Mouse (Mus musculus) E14TG2a.4 (cell line): ENCODE data around the gene Rnf32.

Experiments used
- CTCF ChIP-seq: conservative IDR thresholded peaks from 2 replicates; pipeline ENCODE4 v1.5.1; 2014; ENCODE audit warnings: low read length
- NANOG ChIP-seq: IDR thresholded peaks from 2 replicates; pipeline ENCODE4 v1.6.1; 2014; ENCODE audit warnings: borderline replicate concordance, low read length, mixed read lengths
- POU5F1 ChIP-seq: IDR thresholded peaks from 2 replicates; pipeline ENCODE4 v1.6.1; 2014; ENCODE audit warnings: low read length, borderline replicate concordance

DNA sequence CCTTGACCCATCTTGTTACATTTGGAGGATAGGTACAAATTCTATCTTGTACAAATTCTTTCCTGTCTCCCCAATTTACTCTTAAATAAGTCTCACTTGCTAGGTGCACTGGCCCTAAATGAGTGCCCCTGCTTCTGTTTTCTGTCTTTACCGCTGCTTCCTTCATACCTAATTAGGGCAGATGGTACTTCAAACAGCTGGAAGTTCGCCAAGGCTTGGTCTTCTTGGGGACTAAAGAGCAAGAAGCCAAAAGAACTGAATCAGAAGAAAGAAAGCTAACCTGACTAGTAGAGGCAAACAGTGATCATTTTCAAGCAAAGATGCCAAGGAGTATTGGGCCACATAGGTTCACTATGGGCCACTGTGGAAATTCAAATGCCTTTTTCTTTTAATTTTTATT lies 77.6 kb downstream of the Rnf32 start:
- TF ChIP-seq CTCF: no peak
- TF ChIP-seq POU5F1: no peak
- TF ChIP-seq NANOG: no peak
